ENCODE assay signal across 9 mouse cellular contexts in genomic region chr11:79305697-79306340, GRCm38 (mm10). TPM values are rescaled to one million over a fixed set of nuclear protein-coding genes. Genes with fewer than 3 reads are reported as not detected.
DNase-seq lines count a peak whose midpoint lies in the region; ATAC-seq lines count a peak whose summit lies in the region.
"Had no signal": no experiment of that assay in that cellular context is flagged by ENCODE, and none has a peak within 500 bp of the region (broad histone marks: within the 10 kb centered on the region; RNA-seq: fewer than 3 reads in every experiment).

No protein-coding gene starts in this region.

- DNase-seq in forebrain, embryonic 11.5 days (ENCODE audit: low spot score) = no peak
- no peak for DNase-seq in neural tube, embryonic 11.5 days (ENCODE audit: low spot score)
- DNase-seq in neural tube, embryonic 10.5 days (ENCODE audit: extremely low spot score, low spot score) = no peak
- no peak for DNase-seq in liver, embryonic 13.5 days
- DNase-seq in ovary, postnatal 10 days (ENCODE audit: low spot score) = no peak
- no peak for DNase-seq in adrenal gland, postnatal 36 days
- DNase-seq: thymus, adult 2 months had no signal

- no peak overlapping the region for H3K4me2 ChIP-seq in forebrain, embryonic 15.5 days (replicated peaks)
- H3K4me2 ChIP-seq in forebrain, embryonic 11.5 days (ENCODE audit: low read depth, low read length, severe bottlenecking) = no peak overlapping the region
- H3K4me2 ChIP-seq in neural tube, embryonic 11.5 days (ENCODE audit: low read depth) = no peak overlapping the region
- H3K4me2 ChIP-seq in liver, embryonic 13.5 days = no peak overlapping the region
- H3K4me2 ChIP-seq in stomach, embryonic 16.5 days (ENCODE audit: low read depth, low read length) = no peak overlapping the region

- H3K4me1 ChIP-seq in forebrain, embryonic 15.5 days = peaks cover 19% of the 10 kb centered on the region
- H3K4me1 ChIP-seq in forebrain, embryonic 11.5 days (replicated peaks; ENCODE audit: control insufficient read depth, insufficient read depth, low read length) = peaks cover 18% of the 10 kb centered on the region
- peaks cover 3% of the 10 kb centered on the region; the same call in 1 of the 2 replicates for H3K4me1 ChIP-seq in neural tube, embryonic 11.5 days (ENCODE audit: control insufficient read depth, insufficient read depth, low read length)
- H3K4me1 ChIP-seq in liver, embryonic 13.5 days (replicated peaks) = peaks cover 28% of the 10 kb centered on the region
- peaks cover 15% of the 10 kb centered on the region for H3K4me1 ChIP-seq in stomach, embryonic 16.5 days (ENCODE audit: control insufficient read depth, insufficient read depth, low read length)

- H3K9ac ChIP-seq in forebrain, embryonic 15.5 days (replicated peaks) = no peak overlapping the region
- no peak overlapping the region for H3K9ac ChIP-seq in forebrain, embryonic 11.5 days (ENCODE audit: low read length)
- H3K9ac ChIP-seq in neural tube, embryonic 11.5 days (ENCODE audit: low read length) = no peak overlapping the region
- no peak overlapping the region for H3K9ac ChIP-seq in liver, embryonic 13.5 days
- H3K9ac ChIP-seq in stomach, embryonic 16.5 days (ENCODE audit: low read length) = no peak overlapping the region

- 90% methylated on average over 9 of the region's 9 CpGs for WGBS in forebrain, embryonic 15.5 days
- WGBS in forebrain, embryonic 11.5 days = 88% methylated on average over 9 of the region's 9 CpGs
- 75% methylated on average over 9 of the region's 9 CpGs for WGBS in neural tube, embryonic 11.5 days
- WGBS in liver, embryonic 13.5 days (ENCODE audit: insufficient replicate concordance) = 26% methylated on average over 9 of the region's 9 CpGs
- WGBS in stomach, embryonic 16.5 days = 64% methylated on average over 9 of the region's 9 CpGs

- 0 out of 2 replicates have a peak overlapping the region, but pooled peaks have one; percentile 37 for H3K27ac ChIP-seq in forebrain, embryonic 15.5 days (replicated peaks)
- H3K27ac ChIP-seq in forebrain, embryonic 11.5 days (ENCODE audit: low read depth, low read length) = no peak overlapping the region
- 0 out of 2 replicates have a peak overlapping the region, but pooled peaks have one; percentile 79 for H3K27ac ChIP-seq in neural tube, embryonic 11.5 days (ENCODE audit: low read depth, low read length)
- H3K27ac ChIP-seq in liver, embryonic 13.5 days = peak overlapping the region; percentile 54
- peak overlapping the region; percentile 70 for H3K27ac ChIP-seq in stomach, embryonic 16.5 days (ENCODE audit: low read length)

- no peak overlapping the region for H3K4me3 ChIP-seq in forebrain, embryonic 15.5 days
- no peak overlapping the region for H3K4me3 ChIP-seq in forebrain, embryonic 11.5 days (ENCODE audit: low read depth, low read length)
- no peak overlapping the region for H3K4me3 ChIP-seq in neural tube, embryonic 11.5 days (ENCODE audit: low read depth, low read length)
- H3K4me3 ChIP-seq in liver, embryonic 13.5 days (replicated peaks) = no peak overlapping the region
- H3K4me3 ChIP-seq in stomach, embryonic 16.5 days (replicated peaks; ENCODE audit: low read length) = no peak overlapping the region

- no peaks in the 10 kb centered on the region for H3K27me3 ChIP-seq in forebrain, embryonic 15.5 days
- no peaks in the 10 kb centered on the region for H3K27me3 ChIP-seq in forebrain, embryonic 11.5 days (ENCODE audit: control insufficient read depth, insufficient read depth, low read length)
- no peaks in the 10 kb centered on the region for H3K27me3 ChIP-seq in neural tube, embryonic 11.5 days (ENCODE audit: control insufficient read depth, insufficient read depth, low read length)
- no peaks in the 10 kb centered on the region for H3K27me3 ChIP-seq in liver, embryonic 13.5 days
- H3K27me3 ChIP-seq in stomach, embryonic 16.5 days (ENCODE audit: control insufficient read depth, insufficient read depth, low read length) = no peaks in the 10 kb centered on the region

- H3K9me3 ChIP-seq in forebrain, embryonic 15.5 days = no peaks in the 10 kb centered on the region
- no peaks in the 10 kb centered on the region for H3K9me3 ChIP-seq in forebrain, embryonic 11.5 days (ENCODE audit: control insufficient read depth, low read length)
- no peaks in the 10 kb centered on the region for H3K9me3 ChIP-seq in neural tube, embryonic 11.5 days (ENCODE audit: control insufficient read depth, low read length)
- H3K9me3 ChIP-seq in liver, embryonic 13.5 days (replicated peaks) = no peaks in the 10 kb centered on the region
- H3K9me3 ChIP-seq in stomach, embryonic 16.5 days (replicated peaks; ENCODE audit: control insufficient read depth, low read length) = no peaks in the 10 kb centered on the region

- no peak for ATAC-seq in forebrain, embryonic 15.5 days (replicated peaks)
- ATAC-seq in forebrain, embryonic 11.5 days (replicated peaks; ENCODE audit: low FRiP score) = no peak
- ATAC-seq in neural tube, embryonic 11.5 days (ENCODE audit: insufficient read depth, low FRiP score, low TSS enrichment) = no peak
- ATAC-seq in liver, embryonic 13.5 days (ENCODE audit: low read depth) = no peak
- no peak for ATAC-seq in stomach, embryonic 16.5 days (ENCODE audit: insufficient read depth, low FRiP score)

- H3K36me3 ChIP-seq in forebrain, embryonic 15.5 days = no peaks in the 10 kb centered on the region
- H3K36me3 ChIP-seq in forebrain, embryonic 11.5 days (ENCODE audit: control insufficient read depth, insufficient read depth, low read length) = no peaks in the 10 kb centered on the region
- no peaks in the 10 kb centered on the region for H3K36me3 ChIP-seq in neural tube, embryonic 11.5 days (ENCODE audit: control insufficient read depth, insufficient read depth, low read length)
- no peaks in the 10 kb centered on the region for H3K36me3 ChIP-seq in liver, embryonic 13.5 days
- H3K36me3 ChIP-seq in stomach, embryonic 16.5 days (ENCODE audit: control insufficient read depth, insufficient read depth, low read length) = no peaks in the 10 kb centered on the region

RNA-seq across cellular contexts. Expression of gene Gm9964, which starts 9.1 kb away (rescaled TPM):
- polyA plus RNA-seq in forebrain, embryonic 15.5 days (2015; fragmentation: Nextera tagmentation; extraction: Ambion mirVana) = not detected in 2 replicates
- 0.40 TPM in 1 of 2 replicates, not detected in the other for polyA plus RNA-seq in forebrain, embryonic 11.5 days (2014; fragmentation: Nextera tagmentation; extraction: Ambion mirVana)
- not detected in 2 replicates for polyA plus RNA-seq in neural tube, embryonic 11.5 days (2014; fragmentation: Nextera tagmentation; extraction: Ambion mirVana)
- polyA plus RNA-seq in liver, embryonic 13.5 days (2015; fragmentation: Nextera tagmentation; extraction: Ambion mirVana) = not detected in 2 replicates
- not detected in 2 replicates for polyA plus RNA-seq in stomach, embryonic 16.5 days (2015; fragmentation: Nextera tagmentation; extraction: Ambion mirVana)
- not detected for total RNA-seq in adrenal gland, postnatal 36 days (2021)
- polyA plus RNA-seq: thymus, adult 2 months had no signal

RNA-seq across cellular contexts. Expression of gene Nf1, which starts 33.7 kb away (rescaled TPM):
- 5.9 and 6.4 TPM in 2 replicates for polyA plus RNA-seq in forebrain, embryonic 15.5 days (2015; fragmentation: Nextera tagmentation; extraction: Ambion mirVana)
- polyA plus RNA-seq in forebrain, embryonic 11.5 days (2014; fragmentation: Nextera tagmentation; extraction: Ambion mirVana) = 10.1 and 10.4 TPM in 2 replicates
- 10.3 and 11.3 TPM in 2 replicates for polyA plus RNA-seq in neural tube, embryonic 11.5 days (2014; fragmentation: Nextera tagmentation; extraction: Ambion mirVana)
- 1.5 and 1.6 TPM in 2 replicates for polyA plus RNA-seq in liver, embryonic 13.5 days (2015; fragmentation: Nextera tagmentation; extraction: Ambion mirVana)
- 3.2 and 4.1 TPM in 2 replicates for polyA plus RNA-seq in stomach, embryonic 16.5 days (2015; fragmentation: Nextera tagmentation; extraction: Ambion mirVana)
- total RNA-seq in adrenal gland, postnatal 36 days (2021) = 10 to 100 TPM; 60.4 to 69.7 TPM

RNA-seq across cellular contexts. Expression of gene Wsb1, which starts 51.3 kb away (rescaled TPM):
- 438 and 470 TPM in 2 replicates for polyA plus RNA-seq in forebrain, embryonic 15.5 days (2015; fragmentation: Nextera tagmentation; extraction: Ambion mirVana)
- 355 and 371 TPM in 2 replicates for polyA plus RNA-seq in forebrain, embryonic 11.5 days (2014; fragmentation: Nextera tagmentation; extraction: Ambion mirVana)
- 448 and 486 TPM in 2 replicates for polyA plus RNA-seq in neural tube, embryonic 11.5 days (2014; fragmentation: Nextera tagmentation; extraction: Ambion mirVana)
- polyA plus RNA-seq in liver, embryonic 13.5 days (2015; fragmentation: Nextera tagmentation; extraction: Ambion mirVana) = 38.0 and 44.7 TPM in 2 replicates
- polyA plus RNA-seq in stomach, embryonic 16.5 days (2015; fragmentation: Nextera tagmentation; extraction: Ambion mirVana) = 188 and 192 TPM in 2 replicates
- 10 to 100 TPM; 39.2 to 49.4 TPM for total RNA-seq in adrenal gland, postnatal 36 days (2021)
